Mouse (Mus musculus): ENCODE data around the gene Mterf2. TPM values are rescaled to one million over a fixed set of nuclear protein-coding genes. Genes with fewer than 3 reads are reported as not detected.

Gene Mterf2
- total RNA-seq (2014; rRNA removed) (23.6 and 29.0 TPM in 2 replicates), polyA plus RNA-seq (2015; fragmentation: Nextera tagmentation; extraction: Ambion mirVana) (18.7 and 20.3 TPM in 2 replicates)

- peak within 1 kb of the TSS; percentile 59 for H3K4me3 ChIP-seq (ENCODE audit: low read depth, low read length)
- H3K9ac ChIP-seq: peak within 1 kb of the TSS; percentile 57
- ATAC-seq (peak; percentile 100), DNase-seq (peak; percentile 97)
- H3K27ac ChIP-seq (ENCODE audit: low read depth, low read length): peak within 1 kb of the TSS; percentile 11; the same call in 1 of the 2 replicates
- no peaks in the 10 kb centered on the region; the same call in 1 of the 2 replicates for H3K4me1 ChIP-seq (ENCODE audit: insufficient read depth)
- 8% methylated on average over 20 of the region's 20 CpGs for WGBS
- peak within 1 kb of the TSS; percentile 57 for H3K4me2 ChIP-seq (ENCODE audit: low read depth)
- peak; percentile 60 for TF ChIP-seq CTCF (IDR thresholded peaks at IDR 0.05; ENCODE audit: low read depth)
- 0 out of 2 replicates have a peak, but pooled peaks cover 3% of the 10 kb centered on the region for H3K36me3 ChIP-seq (ENCODE audit: insufficient read depth)
- no peaks in the 10 kb centered on the region for H3K27me3 ChIP-seq (ENCODE audit: insufficient read depth, low read length)
- no peaks in the 10 kb centered on the region for H3K9me3 ChIP-seq (ENCODE audit: low read length)
Measured at GRCm38 (mm10) chr10:85127395-85128287, at the start of gene Mterf2. Gene Mterf2, minus strand, starts transcription at chr10:85128027.

GRCm38 (mm10) chr10:85176640-85177039, 48.8 kb upstream of the Mterf2 start:
- no peaks in the 10 kb centered on the region for H3K4me1 ChIP-seq (ENCODE audit: insufficient read depth)
- H3K9ac ChIP-seq: no peak overlapping the region
- no peak for DNase-seq
- H3K9me3 ChIP-seq (ENCODE audit: low read length): no peaks in the 10 kb centered on the region
- H3K27me3 ChIP-seq (ENCODE audit: insufficient read depth, low read length): no peaks in the 10 kb centered on the region
- no peaks in the 10 kb centered on the region for H3K36me3 ChIP-seq (ENCODE audit: insufficient read depth)
- 81% methylated on average over 2 of the region's 2 CpGs for WGBS
- ATAC-seq: no peak
- no peak overlapping the region for H3K4me3 ChIP-seq (ENCODE audit: low read depth, low read length)
- H3K4me2 ChIP-seq (ENCODE audit: low read depth): no peak overlapping the region
- no peak for TF ChIP-seq CTCF (IDR thresholded peaks at IDR 0.05; ENCODE audit: low read depth)
- no peak overlapping the region for H3K27ac ChIP-seq (ENCODE audit: low read depth, low read length)

GRCm38 (mm10) chr10:85165306-85165705, 37.5 kb upstream of the Mterf2 start:
- peaks cover 9% of the 10 kb centered on the region; the same call in 1 of the 2 replicates for H3K4me1 ChIP-seq (ENCODE audit: insufficient read depth)
- no peaks in the 10 kb centered on the region for H3K36me3 ChIP-seq (ENCODE audit: insufficient read depth)
- no peak overlapping the region for H3K9ac ChIP-seq
- H3K27ac ChIP-seq (ENCODE audit: low read depth, low read length): no peak overlapping the region
- WGBS: 82% methylated on average over 5 of the region's 5 CpGs
- DNase-seq (no peak), ATAC-seq (no peak)
- no peak overlapping the region for H3K4me3 ChIP-seq (ENCODE audit: low read depth, low read length)
- no peaks in the 10 kb centered on the region for H3K27me3 ChIP-seq (ENCODE audit: insufficient read depth, low read length)
- no peaks in the 10 kb centered on the region for H3K9me3 ChIP-seq (ENCODE audit: low read length)
- no peak overlapping the region for H3K4me2 ChIP-seq (ENCODE audit: low read depth)
- TF ChIP-seq CTCF (IDR thresholded peaks at IDR 0.05; ENCODE audit: low read depth): no peak

GRCm38 (mm10) chr10:85164791-85165190, 37.0 kb upstream of the Mterf2 start:
- no peak overlapping the region for H3K27ac ChIP-seq (ENCODE audit: low read depth, low read length)
- ATAC-seq (no peak), DNase-seq (no peak)
- no peaks in the 10 kb centered on the region for H3K9me3 ChIP-seq (ENCODE audit: low read length)
- peaks cover 9% of the 10 kb centered on the region; the same call in 1 of the 2 replicates for H3K4me1 ChIP-seq (ENCODE audit: insufficient read depth)
- H3K4me3 ChIP-seq (ENCODE audit: low read depth, low read length): no peak overlapping the region
- 83% methylated on average over 13 of the region's 13 CpGs for WGBS
- no peaks in the 10 kb centered on the region for H3K36me3 ChIP-seq (ENCODE audit: insufficient read depth)
- H3K4me2 ChIP-seq (ENCODE audit: low read depth): no peak overlapping the region
- no peak for TF ChIP-seq CTCF (IDR thresholded peaks at IDR 0.05; ENCODE audit: low read depth)
- no peak overlapping the region for H3K9ac ChIP-seq
- H3K27me3 ChIP-seq (ENCODE audit: insufficient read depth, low read length): no peaks in the 10 kb centered on the region

- DNase-seq: peak; percentile 55
- Histone ChIP-seq H3K4me2 (ENCODE audit: low read depth) (no peak overlapping the region), H3K27me3 (ENCODE audit: insufficient read depth, low read length) (no peaks in the 10 kb centered on the region), H3K27ac (ENCODE audit: low read depth, low read length) (no peak overlapping the region; the same call in 1 of the 2 replicates), H3K36me3 (ENCODE audit: insufficient read depth) (no peaks in the 10 kb centered on the region), H3K9me3 (ENCODE audit: low read length) (no peaks in the 10 kb centered on the region), H3K9ac (no peak overlapping the region), H3K4me3 (ENCODE audit: low read depth, low read length) (no peak overlapping the region), H3K4me1 (ENCODE audit: insufficient read depth) (peaks cover 9% of the 10 kb centered on the region; the same call in 1 of the 2 replicates)
- TF ChIP-seq CTCF (IDR thresholded peaks at IDR 0.05; ENCODE audit: low read depth): no peak
- peak; percentile 94 for ATAC-seq
- WGBS: 60% methylated on average over 5 of the region's 5 CpGs
Measured at GRCm38 (mm10) chr10:85161745-85162351, 34.0 kb upstream of the Mterf2 start.

GRCm38 (mm10) chr10:85159989-85160619, 32.3 kb upstream of the Mterf2 start:
- DNase-seq (no peak), ATAC-seq (no peak)
- Histone ChIP-seq H3K27me3 (ENCODE audit: insufficient read depth, low read length) (no peaks in the 10 kb centered on the region), H3K36me3 (ENCODE audit: insufficient read depth) (no peaks in the 10 kb centered on the region), H3K27ac (ENCODE audit: low read depth, low read length) (no peak overlapping the region), H3K4me3 (ENCODE audit: low read depth, low read length) (no peak overlapping the region), H3K9me3 (ENCODE audit: low read length) (no peaks in the 10 kb centered on the region), H3K9ac (no peak overlapping the region), H3K4me1 (ENCODE audit: insufficient read depth) (peaks cover 9% of the 10 kb centered on the region; the same call in 1 of the 2 replicates), H3K4me2 (ENCODE audit: low read depth) (no peak overlapping the region)
- WGBS: 83% methylated on average over 1 of the region's 1 CpGs
- no peak for TF ChIP-seq CTCF (IDR thresholded peaks at IDR 0.05; ENCODE audit: low read depth)

Data from forebrain, postnatal 0 days (tissue).